Mouse (Mus musculus): ENCODE measurements around the gene Tas2r120.
"Not testable (repeated sequence)": the region's sequence is repeated elsewhere in the genome, so short reads cannot be mapped to it uniquely, and the experiment has no call there.

Tas2r120 gene

GRCm38 (mm10) chr6:132656653-132657052 is at the start of gene Tas2r120:
TSS of gene Tas2r120 (plus strand) at chr6:132656953.
- no peak for DNase-seq

- DNase-seq, result no peak
Observed at GRCm38 (mm10) chr6:132649399-132649798, 7.4 kb upstream of the Tas2r120 start.

GRCm38 (mm10) chr6:132651426-132651825 is 5.3 kb upstream of the Tas2r120 start, which contains the start of gene A630073D07Rik:
TSS of gene A630073D07Rik (minus strand) at chr6:132651526.
- no peak for DNase-seq

GRCm38 (mm10) chr6:132691596-132691995 is 34.8 kb downstream of the Tas2r120 start:
- DNase-seq, result not testable (repeated sequence)

- DNase-seq, result no peak
Observed at GRCm38 (mm10) chr6:132700907-132701306, 44.2 kb downstream of the Tas2r120 start, which contains the start of gene Tas2r121. TSS of gene Tas2r121 (minus strand) at chr6:132701007.
